Mouse (Mus musculus) intestine, embryonic 14.5 days (tissue): ENCODE data around the gene Bcl9. TPM values are rescaled to one million over a fixed set of nuclear protein-coding genes. Genes with fewer than 3 reads are reported as not detected.

Experiments used
- ATAC-seq: fragments of 200-750 bp; cut with Nextera tagmentation; replicated peaks from 2 replicates; pipeline ENCODE4 v1.8.0; 2017; ENCODE audit warnings: low read depth, moderate number of reproducible peaks, moderate TSS enrichment, moderate library complexity; ENCODE audit not compliant: low FRiP score, low TSS enrichment
- DNase-seq: peaks from one replicate; pipeline ENCODE4 v3.0.0-alpha.2; 2018; ENCODE audit warnings: low spot score
- H3K27ac ChIP-seq: fragments of 300-500 bp; sonication (generic); 2 replicates; pipeline ENCODE4 v1.5.1; 2014; ENCODE audit warnings: low read depth, mild to moderate bottlenecking, control low read depth
- H3K27me3 ChIP-seq: fragments of 300-500 bp; sonication (generic); replicated peaks from 2 replicates; pipeline ENCODE4 v1.6.1; 2014; ENCODE audit warnings: low read length, control low read depth; ENCODE audit not compliant: control insufficient read depth, insufficient read depth
- H3K36me3 ChIP-seq: fragments of 300-500 bp; sonication (generic); 2 replicates; pipeline ENCODE4 v1.6.1; 2014; ENCODE audit warnings: low read length, control low read depth; ENCODE audit not compliant: control insufficient read depth, insufficient read depth
- H3K4me1 ChIP-seq: fragments of 300-500 bp; sonication (generic); replicated peaks from 2 replicates; pipeline ENCODE4 v1.6.1; 2014; ENCODE audit warnings: low read length, control low read depth, mixed read lengths; ENCODE audit not compliant: control insufficient read depth, insufficient read depth
- H3K4me2 ChIP-seq: fragments of 300-500 bp; sonication (generic); 2 replicates; pipeline ENCODE4 v1.6.1; 2014; ENCODE audit warnings: low read length
- H3K4me3 ChIP-seq: fragments of 300-500 bp; sonication (generic); 2 replicates; pipeline ENCODE4 v1.5.1; 2014; ENCODE audit warnings: low read depth, low read length, control low read depth, mixed read lengths
- H3K9ac ChIP-seq: fragments of 300-500 bp; sonication (generic); 2 replicates; pipeline ENCODE4 v1.6.1; 2014; ENCODE audit warnings: mild to moderate bottlenecking, low read length
- H3K9me3 ChIP-seq: fragments of 300-500 bp; sonication (generic); 2 replicates; pipeline ENCODE4 v1.6.1; 2016; ENCODE audit warnings: low read length, control low read depth; ENCODE audit not compliant: control insufficient read depth
- WGBS: fragments of 180-500 bp; shearing (Covaris S2); extraction: QIAGEN DNeasy Blood & Tissue Kit; methylation state at CpG from one replicate; pipeline ENCODE4 v1.1.7; 2014; 5-methylcytosine and 5-hydroxymethylcytosine counted together
- polyA plus RNA-seq: library from polyadenylated mRNA; unstranded; fragments of >200 nt; fragmentation: Nextera tagmentation; extraction: Ambion mirVana; gene quantifications from 2 replicates; pipeline ENCODE4 v1.2.1, GENCODE M21; 2014

Bcl9 gene
- polyA plus RNA-seq, 1 experiment from 2014 or later = 50.3 TPM

DNA sequence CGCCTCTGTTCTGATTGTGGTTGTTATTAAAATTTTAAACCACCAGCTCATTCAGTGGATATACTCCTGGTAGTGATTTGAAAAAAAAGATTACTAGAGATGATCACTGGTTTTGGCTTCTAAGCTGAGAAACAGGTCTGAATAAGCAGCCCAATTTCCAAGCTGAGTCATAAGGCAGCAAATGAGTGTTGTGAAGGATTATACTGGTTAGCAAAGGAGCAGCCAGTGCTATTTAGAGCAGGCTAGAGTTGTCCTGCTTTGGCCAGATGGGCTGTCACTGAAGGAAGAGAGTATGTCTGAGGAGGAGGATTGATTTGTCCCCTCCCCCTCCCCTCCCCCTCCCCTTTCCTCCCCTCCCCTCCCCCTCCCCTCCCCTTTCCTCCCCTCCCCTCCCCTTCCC lies 29.6 kb upstream of the Bcl9 start:
- Histone ChIP-seq H3K4me2 (no peak overlapping the region), H3K9ac (no peak overlapping the region), H3K36me3 (no peaks in the 10 kb centered on the region), H3K4me1 (peaks cover 8% of the 10 kb centered on the region; the same call in 1 of the 2 replicates), H3K27me3 (no peaks in the 10 kb centered on the region), H3K9me3 (no peaks in the 10 kb centered on the region), H3K4me3 (no peak overlapping the region), H3K27ac (no peak overlapping the region)
- no peak for ATAC-seq
- 94% methylated on average over 1 of the region's 1 CpGs for WGBS
- DNase-seq = no peak

GRCm38 (mm10) chr3:97325621-97326345 lies 28.1 kb upstream of the Bcl9 start:
- Histone ChIP-seq H3K9me3 (no peaks in the 10 kb centered on the region), H3K4me2 (no peak overlapping the region), H3K27ac (no peak overlapping the region), H3K27me3 (no peaks in the 10 kb centered on the region), H3K36me3 (no peaks in the 10 kb centered on the region), H3K4me1 (peaks cover 8% of the 10 kb centered on the region; the same call in 1 of the 2 replicates), H3K9ac (no peak overlapping the region), H3K4me3 (no peak overlapping the region)
- ATAC-seq = no peak
- 63% methylated on average over 15 of the region's 15 CpGs for WGBS
- no peak for DNase-seq

DNA sequence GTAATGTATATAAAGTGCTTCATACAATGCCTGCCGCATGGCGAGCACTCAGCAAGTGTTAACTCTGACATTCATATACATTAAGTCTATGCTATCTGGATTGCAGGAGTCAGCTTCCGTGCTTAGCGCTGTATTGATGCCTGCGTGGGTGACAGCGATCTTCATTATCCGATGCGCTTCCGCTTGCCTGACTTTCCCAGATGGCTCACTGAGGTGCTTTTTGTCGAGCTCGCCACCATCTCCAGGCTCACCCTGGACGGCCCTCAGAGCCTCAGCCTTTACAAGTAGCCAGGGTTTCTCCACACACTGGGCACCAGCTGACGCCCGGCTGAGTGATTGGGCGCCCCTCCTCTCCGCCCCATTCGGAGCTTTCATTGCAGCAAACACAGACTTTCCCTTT lies 26.3 kb upstream of the Bcl9 start:
- Histone ChIP-seq H3K9ac (no peak overlapping the region), H3K9me3 (no peaks in the 10 kb centered on the region), H3K4me1 (peaks cover 8% of the 10 kb centered on the region; the same call in 1 of the 2 replicates), H3K4me2 (no peak overlapping the region), H3K27ac (no peak overlapping the region), H3K27me3 (no peaks in the 10 kb centered on the region), H3K4me3 (no peak overlapping the region), H3K36me3 (no peaks in the 10 kb centered on the region)
- DNase-seq (no peak), ATAC-seq (no peak)
- 49% methylated on average over 17 of the region's 17 CpGs for WGBS

DNA sequence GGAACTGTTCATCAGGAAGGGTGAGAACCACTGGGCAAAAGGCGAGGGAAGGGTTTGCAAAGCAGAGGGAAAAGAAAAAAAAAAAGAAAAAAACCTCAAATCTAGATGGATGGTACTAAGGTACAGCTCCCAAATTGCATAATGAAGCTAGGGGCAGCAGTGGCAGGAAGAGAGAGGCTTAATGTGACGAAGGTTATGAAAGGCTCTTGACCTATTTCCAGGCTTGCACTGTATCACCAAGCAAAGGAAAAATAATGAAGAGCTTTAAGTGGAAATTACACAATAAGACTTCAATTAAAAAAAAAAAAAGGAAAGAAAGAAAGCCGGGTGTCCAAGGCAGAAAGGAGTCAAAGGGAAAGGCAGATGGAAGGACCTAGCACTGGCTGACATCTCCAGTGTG lies 19.6 kb upstream of the Bcl9 start:
- 79% methylated on average over 3 of the region's 3 CpGs for WGBS

DNA sequence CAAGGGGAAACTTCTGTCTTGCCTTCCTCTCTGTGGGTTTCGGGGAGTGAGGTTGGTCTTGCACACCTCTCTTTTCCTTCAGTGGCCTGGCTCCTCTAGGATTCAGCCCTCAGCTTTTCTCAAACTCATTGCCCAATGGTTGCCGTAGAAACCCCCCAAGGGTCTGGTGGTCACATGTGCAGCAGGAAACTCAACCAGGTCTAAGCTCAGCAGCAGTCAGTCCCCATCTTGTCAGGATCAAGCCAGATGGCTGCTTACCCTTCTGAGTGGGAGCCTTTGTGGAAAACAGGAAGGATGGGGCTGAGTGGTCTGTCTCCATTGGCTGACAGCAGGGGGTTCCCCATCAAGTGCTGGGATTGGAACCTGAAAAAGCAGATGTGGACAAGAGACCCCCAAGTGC lies 15.7 kb upstream of the Bcl9 start:
- Histone ChIP-seq H3K4me3 (no peak overlapping the region), H3K4me2 (no peak overlapping the region), H3K27ac (no peak overlapping the region), H3K4me1 (0 out of 2 replicates have a peak, but pooled peaks cover 7% of the 10 kb centered on the region), H3K27me3 (no peaks in the 10 kb centered on the region), H3K9me3 (peaks cover 4% of the 10 kb centered on the region; the same call in 1 of the 2 replicates), H3K36me3 (no peaks in the 10 kb centered on the region), H3K9ac (no peak overlapping the region)
- WGBS = 81% methylated on average over 2 of the region's 2 CpGs
- ATAC-seq (no peak), DNase-seq (no peak)

More for the DNA sequence above, 19.6 kb upstream of the Bcl9 start:
- H3K9ac ChIP-seq = no peak overlapping the region
- H3K27me3 ChIP-seq = no peaks in the 10 kb centered on the region
- no peaks in the 10 kb centered on the region for H3K9me3 ChIP-seq
- ATAC-seq (no peak), DNase-seq (no peak)
- no peak overlapping the region for H3K27ac ChIP-seq
- H3K4me2 ChIP-seq = no peak overlapping the region
- no peak overlapping the region for H3K4me3 ChIP-seq
- H3K36me3 ChIP-seq = no peaks in the 10 kb centered on the region
- H3K4me1 ChIP-seq = 0 out of 2 replicates have a peak, but pooled peaks cover under 1% of the 10 kb centered on the region

DNA sequence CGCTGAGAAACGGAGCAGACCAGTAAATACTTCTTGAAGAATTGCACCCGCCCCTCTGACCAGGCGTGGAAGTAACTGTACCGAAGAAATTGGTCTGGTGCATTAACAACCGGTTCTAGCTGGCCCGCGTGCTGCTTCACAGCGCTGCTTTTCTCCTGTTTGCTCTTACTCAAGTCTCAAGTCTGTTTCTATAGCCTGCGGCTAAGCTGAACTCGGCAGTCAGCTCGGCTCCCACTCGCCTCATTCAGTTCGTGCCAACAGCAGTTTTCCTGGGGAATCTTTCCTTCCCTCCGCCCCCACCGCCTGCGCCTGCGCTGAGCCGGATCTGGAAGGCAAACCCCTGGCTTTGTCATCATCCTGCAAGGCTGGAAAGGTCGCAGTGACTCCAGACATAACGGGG lies 14.3 kb upstream of the Bcl9 start:
- Histone ChIP-seq H3K4me2 (peak overlapping the region; percentile 55), H3K27ac (peak overlapping the region; percentile 16; the same call in 1 of the 2 replicates), H3K36me3 (no peaks in the 10 kb centered on the region), H3K9ac (0 out of 2 replicates have a peak overlapping the region, but pooled peaks have one; percentile 27), H3K9me3 (peaks cover 4% of the 10 kb centered on the region; the same call in 1 of the 2 replicates), H3K27me3 (no peaks in the 10 kb centered on the region), H3K4me3 (peak overlapping the region; percentile 29), H3K4me1 (0 out of 2 replicates have a peak, but pooled peaks cover 7% of the 10 kb centered on the region)
- DNase-seq (peak; percentile 72), ATAC-seq (no peak; the same call in 1 of the 2 replicates)
- 10% methylated on average over 21 of the region's 21 CpGs for WGBS

DNA sequence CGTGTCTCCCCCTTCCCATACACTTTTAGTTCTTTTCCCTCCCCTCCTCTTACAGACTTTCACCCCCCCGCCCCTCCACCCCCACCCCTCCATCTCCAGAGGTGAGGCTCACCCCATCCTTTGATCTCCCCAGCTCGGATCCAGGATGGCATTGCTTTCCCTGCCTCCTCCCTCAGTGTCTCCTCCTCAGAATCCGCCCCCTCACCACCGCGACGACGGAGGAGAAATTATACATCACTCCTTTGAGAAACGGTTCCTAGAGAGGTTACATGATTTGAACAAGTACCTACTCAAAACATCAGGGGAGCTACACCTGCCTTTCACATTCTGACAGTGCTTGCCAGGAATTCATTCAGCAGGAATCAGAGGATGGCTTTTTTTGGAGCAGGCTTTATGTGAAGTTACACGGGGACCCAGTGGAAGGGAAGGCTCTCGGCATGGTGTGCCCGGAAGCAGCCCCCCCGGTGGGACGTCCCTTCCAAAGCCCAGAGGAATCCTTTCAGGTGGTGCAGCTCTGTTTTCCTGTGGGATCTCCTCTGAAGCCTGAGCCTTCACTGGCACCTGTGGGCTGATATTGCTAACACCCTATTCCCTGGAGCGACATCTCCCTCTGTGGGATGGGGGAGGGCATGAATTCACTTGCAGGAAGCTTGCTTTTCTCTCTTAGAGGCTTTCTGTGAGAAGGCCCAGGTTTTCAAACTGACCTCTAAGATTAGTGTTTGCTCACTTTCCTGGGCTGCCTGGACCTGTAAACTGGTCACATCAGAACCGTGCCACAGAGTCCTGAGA lies 12.2 kb upstream of the Bcl9 start:
- Histone ChIP-seq H3K4me1 (0 out of 2 replicates have a peak, but pooled peaks cover 7% of the 10 kb centered on the region), H3K36me3 (no peaks in the 10 kb centered on the region), H3K4me3 (no peak overlapping the region), H3K27me3 (no peaks in the 10 kb centered on the region), H3K9me3 (peaks cover 4% of the 10 kb centered on the region; the same call in 1 of the 2 replicates), H3K4me2 (peak overlapping the region; percentile 36), H3K27ac (no peak overlapping the region), H3K9ac (no peak overlapping the region)
- no peak for DNase-seq
- 10% methylated on average over 15 of the region's 16 CpGs for WGBS
- ATAC-seq = no peak

- 61% methylated on average over 2 of the region's 2 CpGs for WGBS
- H3K9ac ChIP-seq = no peak overlapping the region
- 0 out of 2 replicates have a peak, but pooled peaks cover 7% of the 10 kb centered on the region for H3K4me1 ChIP-seq
- no peaks in the 10 kb centered on the region for H3K27me3 ChIP-seq
- H3K9me3 ChIP-seq = peaks cover 4% of the 10 kb centered on the region; the same call in 1 of the 2 replicates
- no peak overlapping the region for H3K4me2 ChIP-seq
- H3K27ac ChIP-seq = no peak overlapping the region
- H3K36me3 ChIP-seq = no peaks in the 10 kb centered on the region
- H3K4me3 ChIP-seq = no peak overlapping the region
- ATAC-seq (no peak), DNase-seq (no peak)
These were observed 10.7 kb upstream of the Bcl9 start for GRCm38 (mm10) chr3:97308440-97308839.
